22 mouse cellular contexts compared by ENCODE assay signal in the genomic region with DNA sequence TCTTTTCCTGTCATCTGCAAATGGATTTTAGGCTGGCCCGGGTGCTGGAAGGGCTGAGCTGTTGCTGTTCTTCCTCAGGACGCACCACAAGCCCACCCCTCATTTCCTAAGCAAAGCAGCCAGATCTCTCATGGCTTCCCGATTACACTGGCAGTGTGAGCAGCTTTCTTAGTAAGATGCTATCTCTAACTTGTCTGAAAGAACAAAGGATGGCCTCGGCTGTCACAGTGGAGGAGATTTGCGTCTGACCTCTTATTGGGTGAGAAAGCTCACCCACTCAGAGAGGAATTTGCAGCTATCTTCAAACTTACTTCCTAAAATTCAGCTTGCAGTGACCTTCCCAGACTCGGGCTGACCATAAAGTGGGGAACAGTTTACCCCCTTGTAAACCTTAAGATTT.
DNase-seq lines count a peak whose midpoint lies in the region; ATAC-seq lines count a peak whose summit lies in the region.
"Had no signal": no experiment of that assay in that cellular context is flagged by ENCODE, and none has a peak within 500 bp of the region (broad histone marks: within the 10 kb centered on the region; RNA-seq: fewer than 3 reads in every experiment).

No protein-coding gene starts in this region.

- no peaks in the 10 kb centered on the region for H3K9me3 ChIP-seq in heart, embryonic 11.5 days (replicated peaks; ENCODE audit: control insufficient read depth, low read length)
- no peaks in the 10 kb centered on the region; the same call in 1 of the 2 replicates for H3K9me3 ChIP-seq in heart, embryonic 16.5 days (replicated peaks; ENCODE audit: control insufficient read depth, low read length)
- H3K9me3 ChIP-seq: embryonic facial prominence, embryonic 15.5 days; forebrain, embryonic 10.5 days; heart, embryonic 15.5 days; hindbrain, embryonic 10.5 days; kidney, embryonic 15.5 days had no signal

- no peak overlapping the region for H3K4me3 ChIP-seq in heart, embryonic 11.5 days (ENCODE audit: low read depth, low read length)
- no peak overlapping the region for H3K4me3 ChIP-seq in heart, embryonic 16.5 days (ENCODE audit: low read length)
- H3K4me3 ChIP-seq: embryonic facial prominence, embryonic 15.5 days; erythroblast, embryonic 14.5 days; forebrain, embryonic 10.5 days; gastrocnemius, adult 2 months; heart, embryonic 15.5 days; hindbrain, embryonic 10.5 days; kidney, embryonic 15.5 days had no signal

- no peaks in the 10 kb centered on the region for H3K27me3 ChIP-seq in heart, embryonic 11.5 days (ENCODE audit: control insufficient read depth, insufficient read depth, low read length)
- no peaks in the 10 kb centered on the region for H3K27me3 ChIP-seq in heart, embryonic 16.5 days (ENCODE audit: control insufficient read depth, insufficient read depth, low read length)
- H3K27me3 ChIP-seq: embryonic facial prominence, embryonic 15.5 days; heart, embryonic 15.5 days; kidney, embryonic 15.5 days had no signal

- no peaks in the 10 kb centered on the region for H3K36me3 ChIP-seq in heart, embryonic 11.5 days (ENCODE audit: control insufficient read depth, insufficient read depth, low read length)
- no peaks in the 10 kb centered on the region for H3K36me3 ChIP-seq in heart, embryonic 16.5 days (ENCODE audit: control insufficient read depth, insufficient read depth)
- H3K36me3 ChIP-seq: embryonic facial prominence, embryonic 15.5 days; forebrain, embryonic 10.5 days; heart, embryonic 15.5 days; hindbrain, embryonic 10.5 days; kidney, embryonic 15.5 days had no signal

- 4% methylated on average over 6 of the region's 6 CpGs for WGBS in heart, embryonic 11.5 days (ENCODE audit: insufficient replicate concordance)
- WGBS in heart, embryonic 16.5 days: 6% methylated on average over 6 of the region's 6 CpGs

- H3K9ac ChIP-seq in heart, embryonic 11.5 days (ENCODE audit: low read depth, low read length): 0 out of 2 replicates have a peak overlapping the region, but pooled peaks have one; percentile 16
- peak overlapping the region; percentile 29; the same call in 1 of the 2 replicates for H3K9ac ChIP-seq in heart, embryonic 16.5 days (ENCODE audit: low read length)
- H3K9ac ChIP-seq: embryonic facial prominence, embryonic 15.5 days; heart, embryonic 15.5 days; hindbrain, embryonic 14.5 days; kidney, embryonic 15.5 days had no signal

- no peak overlapping the region for H3K27ac ChIP-seq in heart, embryonic 11.5 days (ENCODE audit: low read depth, low read length)
- no peak overlapping the region for H3K27ac ChIP-seq in heart, embryonic 16.5 days (ENCODE audit: low read length)
- H3K27ac ChIP-seq: embryonic facial prominence, embryonic 15.5 days; forebrain, embryonic 10.5 days; gastrocnemius, adult 2 months; heart, embryonic 15.5 days; hindbrain, embryonic 10.5 days; hindbrain, embryonic 14.5 days; kidney, embryonic 15.5 days had no signal

- peak overlapping the region; percentile 39 for H3K4me2 ChIP-seq in heart, embryonic 11.5 days
- no peak overlapping the region for H3K4me2 ChIP-seq in heart, embryonic 16.5 days (ENCODE audit: low read depth, low read length)
- H3K4me2 ChIP-seq: embryonic facial prominence, embryonic 15.5 days; heart, embryonic 15.5 days; hindbrain, embryonic 14.5 days; kidney, embryonic 15.5 days had no signal

- DNase-seq in adrenal gland, adult 2 months: peak; percentile 19
- DNase-seq in adrenal gland, adult 18-20 months (ENCODE audit: low spot score in 2 of 2): no peak
- DNase-seq in heart, postnatal 14 days: no peak
- DNase-seq in heart, adult 18-20 months: no peak
- no peak for DNase-seq in embryo, embryonic 9.5 days (ENCODE audit: extremely low spot score)
- DNase-seq: cerebellum, adult 18-20 months; cerebellum, adult 9-11 months; cerebellum, postnatal 36 days; gastrocnemius, adult 2 months; gastrocnemius, postnatal 25 days; kidney, adult 2 months had no signal

- intact Hi-C loops in heart, postnatal 14 days (cut with DNase I): no loop called here

- H3K4me1 ChIP-seq in heart, embryonic 11.5 days (ENCODE audit: control insufficient read depth, insufficient read depth, low read length): peaks cover 10% of the 10 kb centered on the region
- peaks cover 4% of the 10 kb centered on the region for H3K4me1 ChIP-seq in heart, embryonic 16.5 days (ENCODE audit: control insufficient read depth, insufficient read depth, low read length)
- H3K4me1 ChIP-seq: embryonic facial prominence, embryonic 15.5 days; forebrain, embryonic 10.5 days had no signal

- ATAC-seq in heart, embryonic 11.5 days (replicated peaks; ENCODE audit: insufficient number of reproducible peaks, low FRiP score, low TSS enrichment): no peak
- no peak for ATAC-seq in heart, embryonic 16.5 days (replicated peaks; ENCODE audit: extremely low read depth, insufficient read depth, low FRiP score)
- ATAC-seq: forebrain, embryonic 14.5 days; intestine, embryonic 16.5 days had no signal
